Mouse (Mus musculus) ES-Bruce4 (cell line): ENCODE measurements around the gene Rras. TPM values are rescaled to one million over a fixed set of nuclear protein-coding genes. Genes with fewer than 3 reads are reported as not detected.
"Not testable (repeated sequence)": the region's sequence is repeated elsewhere in the genome, so short reads cannot be mapped to it uniquely, and the experiment has no call there.

ENCODE experiments used
- H3K27ac ChIP-seq: 2 replicates; pipeline ENCODE4 v1.5.1; 2012; ENCODE audit warnings: low read length, inconsistent platforms; ENCODE audit not compliant: insufficient read depth
- H3K27me3 ChIP-seq: 2 replicates; pipeline ENCODE4 v1.6.1; 2012; ENCODE audit warnings: mild to moderate bottlenecking, low read length, inconsistent platforms; ENCODE audit not compliant: control insufficient read depth, poor library complexity, insufficient read depth, severe bottlenecking
- H3K36me3 ChIP-seq: 2 replicates; pipeline ENCODE4 v1.6.1; 2012; ENCODE audit warnings: inconsistent platforms, mild to moderate bottlenecking, low read length, moderate library complexity; ENCODE audit not compliant: control insufficient read depth, poor library complexity, insufficient read depth, severe bottlenecking
- H3K4me1 ChIP-seq: one replicate; pipeline ENCODE4 v1.8.1; 2011; ENCODE audit warnings: low read length; ENCODE audit not compliant: control insufficient read depth, insufficient read depth
- H3K4me3 ChIP-seq: 2 replicates; pipeline ENCODE4 v1.5.1; 2011; ENCODE audit warnings: low read depth, mild to moderate bottlenecking, low read length
- H3K9ac ChIP-seq: 2 replicates; pipeline ENCODE4 v1.6.1; 2012; ENCODE audit warnings: low read depth, mild to moderate bottlenecking, inconsistent platforms; ENCODE audit not compliant: poor library complexity, severe bottlenecking
- H3K9me3 ChIP-seq: replicated peaks from 2 replicates; pipeline ENCODE4 v1.6.1; 2012; ENCODE audit warnings: mild to moderate bottlenecking, low read length, inconsistent platforms; ENCODE audit not compliant: control insufficient read depth, poor library complexity, insufficient read depth, severe bottlenecking
- CTCF ChIP-seq: IDR thresholded peaks from one replicate; pipeline ENCODE4 v1.8.1; 2011; ENCODE audit warnings: low read depth, low read length
- EP300 ChIP-seq: IDR thresholded peaks from 2 replicates; pipeline ENCODE4 v1.6.1; 2011; ENCODE audit warnings: low read depth, low read length; ENCODE audit not compliant: insufficient read depth
- POLR2A ChIP-seq: IDR thresholded peaks from one replicate; pipeline ENCODE4 v1.8.1; 2011; ENCODE audit warnings: low read length; ENCODE audit not compliant: insufficient read depth
- polyA plus RNA-seq: library from polyadenylated mRNA; stranded (reverse); fragments of >200 nt; gene quantifications from 2 replicates; pipeline ENCODE4 v1.2.4, GENCODE M21; 2011; ENCODE audit warnings: low read depth; ENCODE audit not compliant: missing spikeins, insufficient read depth, insufficient read length

The Rras gene
- polyA plus RNA-seq, 1 experiment = 72.4 TPM

- H3K4me3 ChIP-seq = 0 out of 2 replicates have a peak overlapping the region, but pooled peaks have one; percentile 23
- H3K9me3 ChIP-seq = no peaks in the 10 kb centered on the region
- H3K4me1 ChIP-seq = no peaks in the 10 kb centered on the region
- no peaks in the 10 kb centered on the region for H3K27me3 ChIP-seq
- no peak overlapping the region for H3K9ac ChIP-seq
- TF ChIP-seq CTCF (no peak), POLR2A (no peak), EP300 (no peak)
- H3K36me3 ChIP-seq = no peaks in the 10 kb centered on the region
- H3K27ac ChIP-seq = no peak overlapping the region
These were observed 1.3 kb downstream of the Rras start for GRCm38 (mm10) chr7:45019031-45019571.

DNA sequence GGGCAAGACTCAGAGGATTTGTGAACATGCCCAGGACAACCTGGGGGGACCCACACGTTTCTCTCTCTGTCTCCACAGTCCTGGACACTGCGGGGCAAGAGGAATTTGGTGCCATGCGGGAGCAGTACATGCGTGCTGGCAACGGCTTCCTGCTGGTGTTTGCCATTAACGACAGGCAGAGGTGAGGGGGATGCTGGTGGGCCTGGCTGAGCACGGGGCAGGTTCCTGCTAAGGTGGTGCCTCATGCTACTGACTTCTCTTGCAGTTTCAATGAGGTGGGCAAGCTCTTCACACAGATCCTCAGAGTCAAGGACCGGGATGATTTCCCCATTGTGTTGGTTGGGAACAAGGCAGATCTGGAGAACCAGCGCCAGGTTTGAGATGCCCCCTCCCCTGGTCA lies 2.5 kb downstream of the Rras start:
- Histone ChIP-seq H3K4me3 (no peak overlapping the region), H3K9me3 (no peaks in the 10 kb centered on the region), H3K36me3 (no peaks in the 10 kb centered on the region), H3K27ac (no peak overlapping the region), H3K9ac (no peak overlapping the region), H3K27me3 (no peaks in the 10 kb centered on the region), H3K4me1 (no peaks in the 10 kb centered on the region)
- TF ChIP-seq EP300 = no peak

- not testable (repeated sequence) for H3K36me3 ChIP-seq, H3K4me3 ChIP-seq, H3K27me3 ChIP-seq, H3K9ac ChIP-seq, H3K9me3 ChIP-seq, H3K4me1 ChIP-seq, H3K27ac ChIP-seq
- peak; percentile 12 for TF ChIP-seq CTCF
These were observed 6.0 kb downstream of the Rras start for GRCm38 (mm10) chr7:45023711-45024110.

- peaks cover 10% of the 10 kb centered on the region for H3K36me3 ChIP-seq
- H3K9me3 ChIP-seq = no peaks in the 10 kb centered on the region
- H3K9ac ChIP-seq = no peak overlapping the region
- no peaks in the 10 kb centered on the region for H3K27me3 ChIP-seq
- H3K4me3 ChIP-seq = no peak overlapping the region
- TF ChIP-seq CTCF = no peak
- no peak for TF ChIP-seq POLR2A
- no peak for TF ChIP-seq EP300
- no peaks in the 10 kb centered on the region for H3K4me1 ChIP-seq
- no peak overlapping the region for H3K27ac ChIP-seq
These were observed 6.8 kb downstream of the Rras start for GRCm38 (mm10) chr7:45024281-45025248.

GRCm38 (mm10) chr7:45025601-45026220 lies 8.0 kb downstream of the Rras start:
- Histone ChIP-seq H3K9ac (no peak overlapping the region), H3K4me3 (no peak overlapping the region), H3K27me3 (no peaks in the 10 kb centered on the region), H3K27ac (no peak overlapping the region), H3K4me1 (no peaks in the 10 kb centered on the region), H3K9me3 (no peaks in the 10 kb centered on the region), H3K36me3 (peaks cover 16% of the 10 kb centered on the region)
- TF ChIP-seq POLR2A = no peak
- TF ChIP-seq CTCF = no peak
- TF ChIP-seq EP300 = no peak

GRCm38 (mm10) chr7:45026256-45026655 lies 8.5 kb downstream of the Rras start:
- Histone ChIP-seq H3K9ac (no peak overlapping the region), H3K36me3 (peaks cover 21% of the 10 kb centered on the region), H3K27me3 (no peaks in the 10 kb centered on the region), H3K4me3 (no peak overlapping the region), H3K9me3 (no peaks in the 10 kb centered on the region), H3K27ac (no peak overlapping the region), H3K4me1 (no peaks in the 10 kb centered on the region)
- TF ChIP-seq EP300 = no peak
- TF ChIP-seq CTCF = no peak
- TF ChIP-seq POLR2A = no peak
